Mouse (Mus musculus) lung, adult 2 months (tissue): Measurements from ENCODE around the gene Kif24.

Source experiments
- CTCF ChIP-seq: fragments of 200-500 bp; IDR thresholded peaks from 2 replicates; pipeline ENCODE4 v1.5.1; 2011; ENCODE audit warnings: mild to moderate bottlenecking, low read length, control low read depth; ENCODE audit not compliant: insufficient read depth
- POLR2A ChIP-seq: fragments of 200-500 bp; IDR thresholded peaks from 2 replicates; pipeline ENCODE4 v1.6.1; 2011; ENCODE audit warnings: low read depth, mild to moderate bottlenecking, control low read depth, low read length, borderline replicate concordance; ENCODE audit errors: extremely low read depth

DNA sequence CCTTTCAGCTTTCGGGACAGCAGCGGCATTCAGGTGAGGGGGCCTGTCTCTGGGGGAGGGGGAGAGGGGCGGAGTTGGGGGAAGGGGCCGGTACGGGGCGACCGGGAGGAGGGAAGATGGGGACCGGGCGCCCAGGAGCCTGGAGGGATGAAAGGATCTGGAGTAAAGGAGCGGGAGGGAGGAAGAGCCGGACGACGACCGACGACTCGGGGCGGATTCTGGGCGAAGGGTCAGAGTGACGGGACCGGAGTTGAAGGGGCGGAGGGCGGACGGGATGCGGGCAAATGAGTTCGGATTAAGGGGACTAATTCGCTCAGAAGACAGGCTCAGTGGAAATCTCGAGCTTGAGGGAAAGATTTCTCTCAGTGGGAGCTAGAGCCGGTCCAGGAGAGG, 115.5 kb downstream of the Kif24 start:
- TF ChIP-seq CTCF (no peak), POLR2A (no peak)
